Mouse (Mus musculus) embryonic stem cell, embryonic (primary cell): ENCODE results near the gene Bcl7a.

ENCODE experiments used
- CTCF ChIA-PET, 4 experiments: fragments of 300-600 bp in 2 of 4; fragments of 350-600 bp in 2 of 4; sonication (Branson Sonifier 250); formaldehyde crosslinking; loops; one replicate each; lab custom pipeline; 2022; ENCODE audit warnings: inconsistent platforms in 2 of 4; lab: Charles Lee
- POLR2A ChIA-PET, 4 experiments: fragments of 300-600 bp in 2 of 4; fragments of 350-600 bp in 2 of 4; sonication (Branson Sonifier 250); formaldehyde crosslinking; loops; one replicate each; lab custom pipeline; 2022; ENCODE audit warnings: antibody characterized with exemption in 4 of 4, inconsistent platforms in 1 of 4; lab: Charles Lee

The Bcl7a gene

DNA sequence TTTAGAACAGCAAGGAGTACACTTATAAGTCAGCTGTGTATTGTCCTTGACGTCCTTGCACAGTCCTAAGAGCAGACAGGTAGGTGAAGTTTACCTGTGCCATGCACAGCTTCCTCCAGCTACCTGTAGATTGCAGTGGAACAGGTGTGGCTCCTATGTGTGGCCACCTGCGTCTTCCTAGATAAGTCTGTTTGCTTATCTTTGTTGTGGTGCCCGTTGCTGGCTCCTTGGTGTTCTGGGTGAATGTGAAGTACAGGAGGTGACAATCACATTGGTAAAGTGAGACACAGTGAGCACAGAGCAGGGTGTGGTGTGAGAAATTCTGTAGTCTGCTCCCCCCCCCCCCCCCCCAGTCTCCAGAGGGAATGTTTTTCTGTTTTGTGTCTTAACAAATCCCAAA is 72.5 kb downstream of the Bcl7a start:
- CTCF ChIA-PET, result interaction anchor here in 3 of 4 experiments (0.6 to 1.8 kb wide), 5 partner anchors 20 to 47 kb away, joined by 3 to 5 read pairs (median 4); partner anchors contain the start of gene Mlxip (in 1 of the 3)
- POLR2A ChIA-PET, result interaction anchor here in 3 of 4 experiments (0.6 to 1.2 kb wide), 4 partner anchors 12 to 71 kb away, joined by 3 to 5 read pairs (median 4); partner anchors contain the start of gene Mlxip (in 2 of the 3)

DNA sequence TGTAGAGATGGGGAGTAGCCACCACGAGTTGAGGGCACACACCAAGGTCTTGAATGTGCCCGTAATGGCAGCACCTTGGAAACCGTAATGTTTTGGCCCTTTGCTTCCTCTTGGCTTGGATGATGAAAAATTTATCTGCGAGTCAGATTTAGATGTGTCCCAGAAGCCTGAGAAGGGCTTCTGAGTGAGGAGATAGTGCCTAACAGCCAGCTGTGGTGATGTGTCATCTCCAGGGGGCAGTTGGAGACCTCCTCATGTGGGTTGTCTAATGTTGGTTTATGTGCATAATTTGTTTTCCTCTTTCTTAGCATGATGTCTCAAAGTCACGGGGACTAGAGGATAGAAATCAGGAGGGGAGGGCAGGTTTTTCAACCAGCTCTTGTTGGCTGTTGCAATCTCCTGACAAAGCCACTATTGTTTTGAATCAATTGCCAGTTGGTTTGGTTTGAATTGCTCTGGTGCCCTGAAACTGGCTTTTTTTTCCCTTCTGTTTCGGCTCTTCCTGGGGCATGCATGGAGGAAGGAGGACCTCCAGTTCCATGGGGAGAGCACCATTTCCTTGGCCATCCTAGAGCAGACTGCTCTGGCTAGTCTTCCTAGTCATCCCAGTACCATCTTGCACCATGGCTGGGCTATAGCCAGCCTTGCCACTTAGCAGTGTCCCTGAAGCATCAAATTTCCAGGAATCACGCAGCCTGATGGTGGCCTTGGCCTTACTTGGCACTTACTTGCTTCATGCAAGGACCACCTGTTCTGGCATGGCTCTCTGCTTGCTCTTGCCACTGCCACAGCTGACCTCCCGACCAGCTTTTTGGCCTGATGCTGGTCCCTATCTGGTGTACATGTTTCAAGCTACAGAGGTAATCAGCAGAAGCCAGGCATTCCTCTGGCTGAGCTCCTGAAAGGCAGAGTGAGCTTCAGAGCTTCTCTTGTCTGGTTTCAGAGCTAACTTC is 73.2 kb downstream of the Bcl7a start:
- ChIA-PET POLR2A (interaction anchor here in 2 of 4 experiments (0.6 to 1.2 kb wide), 4 partner anchors 9 to 72 kb away, joined by 3 to 9 read pairs (median 3); partner anchors contain the start of gene Mlxip (in 1 of the 2)), CTCF (interaction anchor here in 3 of 4 experiments (0.6 to 1.8 kb wide), 6 partner anchors 22 to 48 kb away, joined by 3 to 6 read pairs (median 4); partner anchors contain the start of gene Mlxip (in 1 of the 3))

DNA sequence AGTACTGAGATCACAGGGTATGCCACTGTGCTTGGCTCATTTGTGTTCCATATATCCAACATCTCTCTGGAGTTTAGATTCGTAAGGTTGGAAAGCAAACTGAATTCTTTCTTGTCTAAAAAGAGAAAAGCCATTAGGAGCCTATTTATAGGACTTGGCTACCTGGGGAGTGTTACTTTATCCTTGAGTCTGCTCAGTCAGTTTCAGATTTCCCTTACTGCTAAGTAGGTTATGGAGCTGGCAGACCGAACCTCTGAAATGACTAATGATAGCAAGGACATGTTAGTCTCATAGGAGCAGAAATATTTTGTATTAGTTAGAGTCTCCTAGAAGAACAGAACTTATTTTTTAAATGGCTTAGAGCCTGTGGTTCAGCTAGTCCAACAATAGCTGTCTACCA is 80.3 kb downstream of the Bcl7a start:
- ChIA-PET POLR2A (no interaction called here), CTCF (interaction anchor here in 1 of 4 experiments (0.7 kb wide), 1 partner anchor 13 kb away, joined by 4 read pairs; no protein-coding TSS in a partner anchor)
